Mouse (Mus musculus): Measurements from ENCODE around the gene Saxo2. TPM values are rescaled to one million over a fixed set of nuclear protein-coding genes. Genes with fewer than 3 reads are reported as not detected.

Saxo2 gene
- polyA plus RNA-seq, 1 experiment = 277 TPM

DNA sequence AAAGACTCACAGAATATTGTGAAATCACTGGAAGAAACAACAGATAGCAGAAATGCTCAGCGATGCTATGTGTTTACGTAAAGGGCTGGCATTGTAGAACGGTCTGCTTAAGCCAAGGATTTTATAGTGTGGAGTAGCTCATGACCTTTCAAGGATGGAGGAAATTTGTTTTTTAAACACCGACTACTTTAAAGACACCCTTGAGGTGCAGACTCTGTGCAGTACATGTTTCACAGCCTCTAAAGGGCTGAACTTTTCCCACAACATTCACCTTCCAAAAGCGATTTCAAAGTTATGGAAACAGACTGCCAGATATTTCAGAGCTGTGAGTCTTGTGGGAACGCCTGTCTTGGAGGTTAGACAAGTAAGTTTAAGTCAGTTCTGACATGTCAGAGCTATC lies 57.4 kb downstream of the Saxo2 start:
- no peak overlapping the region for H3K27ac ChIP-seq (ENCODE audit: control insufficient read depth, insufficient read depth, low read depth, low read length)
- H3K4me3 ChIP-seq (ENCODE audit: control insufficient read depth, low read depth, low read length) = no peak overlapping the region
- TF ChIP-seq CTCF (IDR thresholded peaks at IDR 0.05; ENCODE audit: control insufficient read depth, insufficient read depth, insufficient replicate concordance, low read depth, low read length) (no peak), POLR2A (IDR thresholded peaks at IDR 0.05; ENCODE audit: control insufficient read depth, low read depth, low read length) (no peak)
- no peaks in the 10 kb centered on the region for H3K27me3 ChIP-seq (ENCODE audit: control insufficient read depth, insufficient read depth, low read length)
- no peaks in the 10 kb centered on the region for H3K4me1 ChIP-seq (ENCODE audit: control insufficient read depth, insufficient read depth, low read length)
- H3K36me3 ChIP-seq (ENCODE audit: control insufficient read depth, insufficient read depth, low read length) = no peaks in the 10 kb centered on the region

Other genes starting within 250 kb of the Saxo2 start
- 9.9 and 16.1 TPM in 2 replicates for gene Efl1, start 86 bp upstream of the Saxo2 start, polyA plus RNA-seq (2012; rRNA removed)
- 54.8 and 61.3 TPM in 2 replicates for gene Mex3b, start 218.8 kb upstream of the Saxo2 start, polyA plus RNA-seq (2012; rRNA removed)

Measured in testis, adult 2 months (tissue).